Mouse (Mus musculus): ENCODE results near the gene Atp9a. TPM values are rescaled to one million over a fixed set of nuclear protein-coding genes. Genes with fewer than 3 reads are reported as not detected.

The Atp9a gene
- polyA plus RNA-seq, 1 experiment, result 272 TPM

DNA sequence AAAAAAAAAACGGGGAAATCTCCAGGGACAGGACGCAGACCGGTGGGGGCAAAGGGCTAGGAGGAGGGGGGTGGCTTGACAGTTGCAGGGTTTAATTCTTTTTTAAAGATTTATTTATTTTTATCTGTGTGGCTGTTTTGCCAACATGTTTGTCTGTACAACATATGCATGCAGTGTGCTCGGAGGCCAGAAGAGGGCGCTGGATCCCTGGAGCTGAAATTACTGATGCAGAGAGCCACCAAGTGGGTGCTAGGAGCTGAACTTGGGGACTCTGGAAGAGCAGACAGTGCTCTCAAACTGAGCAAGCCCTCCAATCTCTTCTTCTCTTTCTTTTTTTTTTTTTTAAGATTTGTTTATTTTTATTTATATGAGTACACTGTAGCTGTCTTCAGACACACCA is 81.9 kb downstream of the Atp9a start:
- no peak for TF ChIP-seq POLR2A (IDR thresholded peaks at IDR 0.05; ENCODE audit: extremely low read depth, insufficient read depth, low read length)
- peak; percentile 14; the same call in 1 of the 2 replicates for TF ChIP-seq CTCF (IDR thresholded peaks at IDR 0.05; ENCODE audit: extremely low read depth, insufficient read depth, low read length)
- no peak overlapping the region for H3K27ac ChIP-seq (ENCODE audit: insufficient read depth, low read length)
- H3K4me1 ChIP-seq (ENCODE audit: control insufficient read depth, insufficient read depth, low read length), result peaks cover 2% of the 10 kb centered on the region; the same call in 1 of the 2 replicates
- H3K4me3 ChIP-seq (ENCODE audit: insufficient read depth, low read length), result no peak overlapping the region

DNA sequence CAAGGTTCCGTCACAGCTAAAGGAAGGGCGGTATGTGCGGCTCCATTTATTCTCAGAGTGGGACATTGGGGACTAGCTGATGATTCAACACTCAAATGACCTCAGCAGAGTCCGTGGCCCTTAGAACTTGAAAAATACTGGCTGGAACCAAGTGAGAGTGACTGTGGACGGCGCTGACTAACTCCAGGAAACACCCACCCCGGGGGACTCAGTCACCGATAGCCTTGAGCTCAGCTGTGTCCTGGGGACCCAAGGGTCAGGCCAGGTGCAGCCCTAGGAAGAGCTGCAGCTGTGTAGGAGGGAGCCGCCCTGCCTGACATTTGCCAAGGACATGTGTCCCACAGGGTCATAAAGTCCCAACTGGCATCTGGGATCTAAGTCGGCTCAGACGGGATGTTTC is 83.7 kb downstream of the Atp9a start:
- no peak overlapping the region for H3K4me3 ChIP-seq (ENCODE audit: insufficient read depth, low read length)
- H3K27ac ChIP-seq (ENCODE audit: insufficient read depth, low read length), result no peak overlapping the region
- TF ChIP-seq POLR2A (IDR thresholded peaks at IDR 0.05; ENCODE audit: extremely low read depth, insufficient read depth, low read length) (no peak), CTCF (IDR thresholded peaks at IDR 0.05; ENCODE audit: extremely low read depth, insufficient read depth, low read length) (no peak)

DNA sequence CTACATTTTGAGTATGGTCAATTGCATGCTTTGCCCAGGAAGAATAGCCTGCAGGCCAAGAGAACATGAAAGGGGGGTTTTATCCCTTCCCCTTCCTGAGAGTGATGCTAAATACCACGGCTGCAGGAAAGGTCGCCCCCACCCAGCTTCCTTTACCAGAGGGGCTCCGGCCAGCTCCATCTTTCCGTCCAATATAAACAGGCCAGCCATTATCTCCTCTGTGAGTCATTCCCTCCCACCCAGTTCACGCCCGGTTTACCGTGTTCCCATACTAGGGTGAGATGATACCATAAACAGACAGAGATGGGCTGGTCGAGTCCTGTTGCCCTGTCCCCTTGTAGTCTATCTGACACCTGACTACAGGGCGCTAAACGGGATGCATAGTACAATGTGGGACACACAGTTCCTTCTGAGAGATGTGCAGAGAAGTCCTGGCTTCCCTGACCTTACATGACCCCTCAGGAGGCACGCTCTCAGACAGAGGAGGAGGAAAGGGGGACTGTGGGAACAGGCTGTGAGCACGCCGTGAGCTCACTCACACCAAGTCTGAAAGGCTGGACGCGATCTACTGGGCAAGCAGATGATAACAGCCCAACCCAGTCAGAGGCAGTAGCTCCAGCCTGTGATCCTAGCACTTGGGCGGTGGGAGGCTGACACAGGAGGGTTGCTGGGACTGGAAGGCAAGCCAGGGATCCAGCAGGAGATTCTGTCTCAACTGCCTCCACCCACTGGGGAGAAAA is 85.5 kb downstream of the Atp9a start:
- H3K27ac ChIP-seq (ENCODE audit: insufficient read depth, low read length), result no peak overlapping the region
- TF ChIP-seq POLR2A (IDR thresholded peaks at IDR 0.05; ENCODE audit: extremely low read depth, insufficient read depth, low read length), result no peak
- TF ChIP-seq CTCF (IDR thresholded peaks at IDR 0.05; ENCODE audit: extremely low read depth, insufficient read depth, low read length), result no peak
- peaks cover 2% of the 10 kb centered on the region; the same call in 1 of the 2 replicates for H3K4me1 ChIP-seq (ENCODE audit: control insufficient read depth, insufficient read depth, low read length)
- no peak overlapping the region for H3K4me3 ChIP-seq (ENCODE audit: insufficient read depth, low read length)

More for the DNA sequence above, 83.7 kb downstream of the Atp9a start:
- peaks cover 2% of the 10 kb centered on the region for H3K4me1 ChIP-seq (ENCODE audit: control insufficient read depth, insufficient read depth, low read length)

- Histone ChIP-seq H3K4me1 (ENCODE audit: control insufficient read depth, insufficient read depth, low read length) (peaks cover 2% of the 10 kb centered on the region; the same call in 1 of the 2 replicates), H3K4me3 (ENCODE audit: insufficient read depth, low read length) (no peak overlapping the region), H3K27ac (ENCODE audit: insufficient read depth, low read length) (no peak overlapping the region)
- TF ChIP-seq POLR2A (IDR thresholded peaks at IDR 0.05; ENCODE audit: extremely low read depth, insufficient read depth, low read length) (no peak), CTCF (IDR thresholded peaks at IDR 0.05; ENCODE audit: extremely low read depth, insufficient read depth, low read length) (no peak)
These were observed 87.1 kb downstream of the Atp9a start for GRCm38 (mm10) chr2:168654983-168655669.

GRCm38 (mm10) chr2:168654482-168654881 is 87.7 kb downstream of the Atp9a start:
- no peak overlapping the region for H3K27ac ChIP-seq (ENCODE audit: insufficient read depth, low read length)
- H3K4me1 ChIP-seq (ENCODE audit: control insufficient read depth, insufficient read depth, low read length), result peaks cover 2% of the 10 kb centered on the region; the same call in 1 of the 2 replicates
- TF ChIP-seq POLR2A (IDR thresholded peaks at IDR 0.05; ENCODE audit: extremely low read depth, insufficient read depth, low read length) (no peak), CTCF (IDR thresholded peaks at IDR 0.05; ENCODE audit: extremely low read depth, insufficient read depth, low read length) (no peak)
- H3K4me3 ChIP-seq (ENCODE audit: insufficient read depth, low read length), result no peak overlapping the region

GRCm38 (mm10) chr2:168651757-168652156 is 90.5 kb downstream of the Atp9a start:
- TF ChIP-seq POLR2A (IDR thresholded peaks at IDR 0.05; ENCODE audit: extremely low read depth, insufficient read depth, low read length) (no peak), CTCF (IDR thresholded peaks at IDR 0.05; ENCODE audit: extremely low read depth, insufficient read depth, low read length) (peak; percentile 55)
- Histone ChIP-seq H3K27ac (ENCODE audit: insufficient read depth, low read length) (no peak overlapping the region), H3K4me1 (ENCODE audit: control insufficient read depth, insufficient read depth, low read length) (peaks cover 2% of the 10 kb centered on the region; the same call in 1 of the 2 replicates), H3K4me3 (ENCODE audit: insufficient read depth, low read length) (no peak overlapping the region)

GRCm38 (mm10) chr2:168648171-168648570 is 94.0 kb downstream of the Atp9a start:
- Histone ChIP-seq H3K4me1 (ENCODE audit: control insufficient read depth, insufficient read depth, low read length) (no peaks in the 10 kb centered on the region), H3K27ac (ENCODE audit: insufficient read depth, low read length) (no peak overlapping the region), H3K4me3 (ENCODE audit: insufficient read depth, low read length) (no peak overlapping the region)
- no peak for TF ChIP-seq CTCF (IDR thresholded peaks at IDR 0.05; ENCODE audit: extremely low read depth, insufficient read depth, low read length)
- no peak for TF ChIP-seq POLR2A (IDR thresholded peaks at IDR 0.05; ENCODE audit: extremely low read depth, insufficient read depth, low read length)

GRCm38 (mm10) chr2:168644855-168645254 is 97.4 kb downstream of the Atp9a start:
- Histone ChIP-seq H3K4me1 (ENCODE audit: control insufficient read depth, insufficient read depth, low read length) (0 out of 2 replicates have a peak, but pooled peaks cover 3% of the 10 kb centered on the region), H3K4me3 (ENCODE audit: insufficient read depth, low read length) (no peak overlapping the region), H3K27ac (ENCODE audit: insufficient read depth, low read length) (no peak overlapping the region)
- TF ChIP-seq POLR2A (IDR thresholded peaks at IDR 0.05; ENCODE audit: extremely low read depth, insufficient read depth, low read length), result no peak
- no peak for TF ChIP-seq CTCF (IDR thresholded peaks at IDR 0.05; ENCODE audit: extremely low read depth, insufficient read depth, low read length)

DNA sequence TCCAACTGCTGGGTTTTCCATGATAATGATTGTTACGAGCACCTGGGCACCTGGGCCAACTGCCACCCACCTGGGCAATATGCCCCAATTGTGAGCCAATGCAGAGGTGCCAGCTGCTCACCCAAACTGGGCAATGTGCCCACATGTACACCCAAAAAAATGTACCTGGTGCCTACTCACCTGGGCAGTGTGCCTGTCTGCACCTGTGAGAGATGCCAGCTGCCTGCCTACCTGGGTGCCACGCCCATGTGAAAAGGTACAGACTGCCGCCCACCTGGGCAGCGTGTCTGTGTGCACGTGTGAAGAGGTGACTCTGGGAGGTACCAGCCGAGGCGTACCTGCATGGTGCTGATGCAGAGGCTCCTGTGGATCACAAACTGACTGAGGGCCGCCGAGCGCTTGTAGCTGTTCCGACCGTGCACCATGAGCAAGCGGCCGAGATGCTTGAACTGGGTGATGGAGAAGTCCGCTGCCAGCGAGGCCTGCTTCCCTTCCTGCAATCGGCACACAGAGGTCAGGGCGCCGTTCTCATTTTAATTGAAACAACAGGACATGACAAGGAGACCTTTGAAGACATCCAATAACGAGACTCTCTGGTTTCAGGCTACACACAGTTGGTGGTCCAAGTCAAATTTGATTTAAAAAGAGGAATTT is 98.6 kb downstream of the Atp9a start:
- H3K27ac ChIP-seq (ENCODE audit: insufficient read depth, low read length), result no peak overlapping the region
- TF ChIP-seq CTCF (IDR thresholded peaks at IDR 0.05; ENCODE audit: extremely low read depth, insufficient read depth, low read length) (no peak), POLR2A (IDR thresholded peaks at IDR 0.05; ENCODE audit: extremely low read depth, insufficient read depth, low read length) (no peak)
- H3K4me1 ChIP-seq (ENCODE audit: control insufficient read depth, insufficient read depth, low read length), result 0 out of 2 replicates have a peak, but pooled peaks cover 3% of the 10 kb centered on the region
- H3K4me3 ChIP-seq (ENCODE audit: insufficient read depth, low read length), result no peak overlapping the region
